Mouse (Mus musculus): ENCODE data around the gene Olfml1.

- TF ChIP-seq CTCF (IDR thresholded peaks at IDR 0.05) (no peak), EP300 (IDR thresholded peaks at IDR 0.05) (no peak)
Observed at GRCm38 (mm10) chr7:107528169-107528772, 39.0 kb upstream of the Olfml1 start.
